Mouse (Mus musculus): ENCODE measurements at regions not wholly inside any gene's neighbourhood (a gene's known extent, or its start where the extent isn't known, plus 50 kb on each side); places are given as distances from the start of the nearest gene placed in this dataset.

GRCm38 (mm10) chr2:75291674-75292073 is 367.4 kb upstream of the Hnrnpa3 start:
- H3K4me3 ChIP-seq: no peak overlapping the region
- H3K27me3 ChIP-seq (ENCODE audit: insufficient read depth, poor library complexity, severe bottlenecking): no peaks in the 10 kb centered on the region
- 91% methylated on average over 2 of the region's 2 CpGs for WGBS
- no peaks in the 10 kb centered on the region for H3K9me3 ChIP-seq
- no peak for DNase-seq (ENCODE audit: low spot score)
- H3K4me1 ChIP-seq: no peaks in the 10 kb centered on the region
- H3K36me3 ChIP-seq: no peaks in the 10 kb centered on the region
- H3K27ac ChIP-seq: no peak overlapping the region

- WGBS: 73% methylated on average over 3 of the region's 3 CpGs
- Histone ChIP-seq H3K9me3 (no peaks in the 10 kb centered on the region), H3K4me1 (no peaks in the 10 kb centered on the region), H3K4me3 (no peak overlapping the region), H3K27me3 (ENCODE audit: insufficient read depth, poor library complexity, severe bottlenecking) (no peaks in the 10 kb centered on the region), H3K27ac (no peak overlapping the region), H3K36me3 (no peaks in the 10 kb centered on the region)
- DNase-seq (ENCODE audit: low spot score): no peak
Measured at GRCm38 (mm10) chr2:75306821-75307220, 352.2 kb upstream of the Hnrnpa3 start.

- Histone ChIP-seq H3K36me3 (no peaks in the 10 kb centered on the region), H3K9me3 (no peaks in the 10 kb centered on the region), H3K4me3 (no peak overlapping the region), H3K27ac (no peak overlapping the region), H3K4me1 (no peaks in the 10 kb centered on the region), H3K27me3 (ENCODE audit: insufficient read depth, poor library complexity, severe bottlenecking) (peaks cover 15% of the 10 kb centered on the region; the same call in 1 of the 2 replicates)
- DNase-seq (ENCODE audit: low spot score): no peak
- 56% methylated on average over 4 of the region's 4 CpGs for WGBS
Measured at GRCm38 (mm10) chr2:75311191-75311590, 347.9 kb upstream of the Hnrnpa3 start.

- Histone ChIP-seq H3K4me1 (no peaks in the 10 kb centered on the region), H3K4me3 (no peak overlapping the region), H3K9me3 (no peaks in the 10 kb centered on the region), H3K27ac (no peak overlapping the region), H3K27me3 (ENCODE audit: insufficient read depth, poor library complexity, severe bottlenecking) (peaks cover 15% of the 10 kb centered on the region; the same call in 1 of the 2 replicates), H3K36me3 (no peaks in the 10 kb centered on the region)
- WGBS: 18% methylated on average over 7 of the region's 7 CpGs
- DNase-seq (ENCODE audit: low spot score): no peak
Measured at GRCm38 (mm10) chr2:75312246-75312645, 346.8 kb upstream of the Hnrnpa3 start.

GRCm38 (mm10) chr2:75315341-75315740 is 343.7 kb upstream of the Hnrnpa3 start:
- WGBS: 42% methylated on average over 7 of the region's 7 CpGs
- DNase-seq (ENCODE audit: low spot score): no peak

GRCm38 (mm10) chr2:75318190-75318589 is 340.9 kb upstream of the Hnrnpa3 start:
- Histone ChIP-seq H3K4me1 (no peaks in the 10 kb centered on the region), H3K9me3 (no peaks in the 10 kb centered on the region), H3K27ac (no peak overlapping the region), H3K27me3 (ENCODE audit: insufficient read depth, poor library complexity, severe bottlenecking) (peaks cover 12% of the 10 kb centered on the region; the same call in 1 of the 2 replicates), H3K36me3 (no peaks in the 10 kb centered on the region), H3K4me3 (no peak overlapping the region)
- peak; percentile 13 for DNase-seq (ENCODE audit: low spot score)
- WGBS: 50% methylated on average over 5 of the region's 5 CpGs

More at GRCm38 (mm10) chr2:75315341-75315740, 343.7 kb upstream of the Hnrnpa3 start:
- no peaks in the 10 kb centered on the region for H3K9me3 ChIP-seq
- no peak overlapping the region for H3K27ac ChIP-seq
- peaks cover 15% of the 10 kb centered on the region; the same call in 1 of the 2 replicates for H3K27me3 ChIP-seq (ENCODE audit: insufficient read depth, poor library complexity, severe bottlenecking)
- H3K4me1 ChIP-seq: no peaks in the 10 kb centered on the region
- no peaks in the 10 kb centered on the region for H3K36me3 ChIP-seq
- no peak overlapping the region for H3K4me3 ChIP-seq

GRCm38 (mm10) chr2:75324146-75324749 is 334.8 kb upstream of the Hnrnpa3 start:
- no peaks in the 10 kb centered on the region for H3K9me3 ChIP-seq
- H3K36me3 ChIP-seq: no peaks in the 10 kb centered on the region
- H3K4me3 ChIP-seq: no peak overlapping the region
- no peaks in the 10 kb centered on the region for H3K4me1 ChIP-seq
- H3K27ac ChIP-seq: no peak overlapping the region
- no peaks in the 10 kb centered on the region for H3K27me3 ChIP-seq (ENCODE audit: insufficient read depth, poor library complexity, severe bottlenecking)
- peak; percentile 19 for DNase-seq (ENCODE audit: low spot score)
- 75% methylated on average over 10 of the region's 10 CpGs for WGBS

- Histone ChIP-seq H3K9me3 (no peaks in the 10 kb centered on the region), H3K27ac (no peak overlapping the region), H3K4me1 (no peaks in the 10 kb centered on the region), H3K27me3 (ENCODE audit: insufficient read depth, poor library complexity, severe bottlenecking) (no peaks in the 10 kb centered on the region), H3K36me3 (no peaks in the 10 kb centered on the region), H3K4me3 (no peak overlapping the region)
- DNase-seq (ENCODE audit: low spot score): no peak
- WGBS: 43% methylated on average over 2 of the region's 2 CpGs
Measured at GRCm38 (mm10) chr2:75329598-75329997, 329.5 kb upstream of the Hnrnpa3 start.

- Histone ChIP-seq H3K27ac (no peak overlapping the region), H3K36me3 (no peaks in the 10 kb centered on the region), H3K4me1 (no peaks in the 10 kb centered on the region), H3K9me3 (no peaks in the 10 kb centered on the region), H3K27me3 (ENCODE audit: insufficient read depth, poor library complexity, severe bottlenecking) (no peaks in the 10 kb centered on the region), H3K4me3 (no peak overlapping the region)
- WGBS: 25% methylated on average over 2 of the region's 2 CpGs
- DNase-seq (ENCODE audit: low spot score): no peak
Measured at GRCm38 (mm10) chr2:75341310-75341709, 317.8 kb upstream of the Hnrnpa3 start.

- WGBS: 63% methylated on average over 6 of the region's 6 CpGs
Measured at GRCm38 (mm10) chr2:75341726-75342280, 317.3 kb upstream of the Hnrnpa3 start.

GRCm38 (mm10) chr2:75350902-75351301 is 308.2 kb upstream of the Hnrnpa3 start:
- H3K36me3 ChIP-seq: no peaks in the 10 kb centered on the region
- no peak overlapping the region for H3K27ac ChIP-seq
- no peak overlapping the region for H3K4me3 ChIP-seq
- no peaks in the 10 kb centered on the region for H3K9me3 ChIP-seq
- H3K27me3 ChIP-seq (ENCODE audit: insufficient read depth, poor library complexity, severe bottlenecking): no peaks in the 10 kb centered on the region
- H3K4me1 ChIP-seq: peaks cover 9% of the 10 kb centered on the region; the same call in 1 of the 2 replicates
- 64% methylated on average over 3 of the region's 3 CpGs for WGBS
- DNase-seq (ENCODE audit: low spot score): no peak

More at GRCm38 (mm10) chr2:75341726-75342280, 317.3 kb upstream of the Hnrnpa3 start:
- no peaks in the 10 kb centered on the region for H3K9me3 ChIP-seq
- no peaks in the 10 kb centered on the region for H3K27me3 ChIP-seq (ENCODE audit: insufficient read depth, poor library complexity, severe bottlenecking)
- DNase-seq (ENCODE audit: low spot score): no peak
- H3K4me3 ChIP-seq: no peak overlapping the region
- H3K27ac ChIP-seq: no peak overlapping the region
- H3K4me1 ChIP-seq: no peaks in the 10 kb centered on the region
- no peaks in the 10 kb centered on the region for H3K36me3 ChIP-seq

GRCm38 (mm10) chr2:75351965-75352364 is 307.1 kb upstream of the Hnrnpa3 start:
- Histone ChIP-seq H3K4me3 (no peak overlapping the region), H3K4me1 (peaks cover 9% of the 10 kb centered on the region; the same call in 1 of the 2 replicates), H3K27ac (no peak overlapping the region), H3K36me3 (no peaks in the 10 kb centered on the region), H3K9me3 (no peaks in the 10 kb centered on the region), H3K27me3 (ENCODE audit: insufficient read depth, poor library complexity, severe bottlenecking) (no peaks in the 10 kb centered on the region)
- no peak for DNase-seq (ENCODE audit: low spot score)
- WGBS: 93% methylated on average over 5 of the region's 5 CpGs

- Histone ChIP-seq H3K4me1 (peaks cover 9% of the 10 kb centered on the region; the same call in 1 of the 2 replicates), H3K4me3 (no peak overlapping the region), H3K36me3 (no peaks in the 10 kb centered on the region), H3K27me3 (ENCODE audit: insufficient read depth, poor library complexity, severe bottlenecking) (no peaks in the 10 kb centered on the region), H3K9me3 (no peaks in the 10 kb centered on the region), H3K27ac (no peak overlapping the region)
- no peak for DNase-seq (ENCODE audit: low spot score)
- WGBS: 90% methylated on average over 4 of the region's 4 CpGs
Measured at GRCm38 (mm10) chr2:75352564-75352963, 306.5 kb upstream of the Hnrnpa3 start.
